Mouse (Mus musculus) left cerebral cortex, adult 8-10 months (tissue): Measurements from ENCODE around the gene Vmn1r8. TPM values are rescaled to one million over a fixed set of nuclear protein-coding genes. Genes with fewer than 3 reads are reported as not detected.
"Not testable (repeated sequence)": the region's sequence is repeated elsewhere in the genome, so short reads cannot be mapped to it uniquely, and the experiment has no call there.

ENCODE experiments used
- DNase-seq, 2 experiments: peaks; one replicate each; pipeline ENCODE4 v3.0.0; 2022; ENCODE audit warnings: low spot score in 2 of 2
- total RNA-seq, 4 experiments: library from RNA; stranded (reverse); gene quantifications; 2 replicates each; pipeline ENCODE4 v1.2.4; 2022

Vmn1r8 gene
- total RNA-seq, result not detected

DNA sequence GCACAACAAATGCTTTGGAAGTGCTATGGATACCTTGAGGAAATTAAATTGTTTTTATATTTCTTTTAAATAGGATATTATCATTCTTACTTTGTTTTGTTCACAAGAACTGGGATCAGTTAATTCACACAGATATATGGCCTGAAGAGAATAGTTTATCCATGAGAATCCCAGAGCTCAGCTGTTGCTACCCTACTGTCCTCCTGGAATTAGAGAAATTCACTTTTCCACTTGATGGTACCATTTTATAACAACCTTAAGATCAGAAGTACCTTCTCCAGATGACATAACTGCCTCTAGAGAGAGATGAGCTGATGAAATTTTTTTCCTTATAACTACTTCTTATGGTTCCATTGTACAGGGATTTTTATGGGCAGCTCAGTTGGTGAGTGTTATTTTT, at the start of gene Vmn1r8:
Gene Vmn1r8, plus strand, starts transcription at position 301 of the 400 bp plus-strand sequence.
- DNase-seq, result no peak

GRCm38 (mm10) chr6:56996943-56997342, 35.1 kb upstream of the Vmn1r8 start, which contains the start of gene Vmn1r6:
Gene Vmn1r6, plus strand, starts transcription at chr6:56997243.
- DNase-seq, result no peak

DNA sequence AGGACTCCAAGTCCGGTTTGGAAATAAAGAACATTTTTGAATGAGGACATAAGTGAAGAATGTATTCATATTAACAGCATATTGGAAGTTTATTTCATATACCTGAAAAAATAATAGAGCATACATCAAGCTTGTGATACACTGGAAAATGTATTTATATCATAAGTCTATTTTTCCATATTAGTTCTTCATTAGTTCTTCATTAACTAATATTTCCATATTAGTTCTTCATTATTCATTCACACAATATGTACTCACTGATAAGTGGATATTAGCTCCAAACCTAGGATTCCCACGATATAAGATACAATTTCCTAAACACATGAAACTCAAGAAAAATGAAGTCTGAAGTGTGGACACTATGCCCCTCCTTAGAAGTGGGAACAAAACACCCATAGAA, 6.9 kb upstream of the Vmn1r8 start, which contains the start of gene Vmn1r7:
Gene Vmn1r7, minus strand, starts transcription at position 101 of the 400 bp plus-strand sequence.
- not testable (repeated sequence) for DNase-seq

GRCm38 (mm10) chr6:57034674-57035073, 2.6 kb downstream of the Vmn1r8 start:
- no peak for DNase-seq

- DNase-seq, result no peak
Measured at GRCm38 (mm10) chr6:57063730-57064129, 31.6 kb downstream of the Vmn1r8 start.

DNA sequence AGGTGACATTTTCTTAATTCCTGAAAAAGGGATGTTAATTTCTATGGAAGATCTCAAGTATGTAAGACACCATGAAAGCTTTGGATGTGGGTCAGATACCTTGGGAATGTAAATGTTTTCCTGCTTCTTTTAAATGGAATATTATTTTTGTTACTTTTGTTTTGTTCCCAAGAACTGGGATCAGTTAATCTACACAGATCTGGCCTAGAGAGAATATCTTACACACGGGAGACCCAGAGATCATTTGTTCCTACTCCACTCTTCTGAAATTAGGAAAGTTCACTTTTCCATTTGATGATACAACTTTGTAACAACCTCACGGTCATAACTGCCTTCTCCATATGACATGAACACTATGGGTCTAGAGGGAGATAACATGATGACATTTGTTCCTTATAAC, 34.4 kb downstream of the Vmn1r8 start, which contains the start of gene Vmn1r9:
Gene Vmn1r9, plus strand, starts transcription at position 301 of the 400 bp plus-strand sequence.
- no peak for DNase-seq

Other genes starting within 250 kb of the Vmn1r8 start
- gene Kbtbd2, start 234.5 kb upstream of the Vmn1r8 start, total RNA-seq, result 10 to 100 TPM; 56.2 to 67.0 (median 59.8) TPM
- gene Fkbp9, start 200.2 kb upstream of the Vmn1r8 start, total RNA-seq, result 10 to 100 TPM; 29.7 to 36.3 (median 33.7) TPM
- gene Nt5c3, start 108.4 kb upstream of the Vmn1r8 start, total RNA-seq, result 10 to 100 TPM; 51.4 to 61.2 (median 57.9) TPM
- under 1 TPM; 0.17 to 0.91 (median 0.44) TPM for gene Vmn1r4, start 108.3 kb upstream of the Vmn1r8 start, total RNA-seq
- not detected for gene Vmn1r5, start 62.0 kb upstream of the Vmn1r8 start, total RNA-seq
- not detected for gene Vmn1r6, start 35.0 kb upstream of the Vmn1r8 start, total RNA-seq
- gene Vmn1r7, start 7.0 kb upstream of the Vmn1r8 start, total RNA-seq, result not detected
- not detected for gene Vmn1r9, start 34.5 kb downstream of the Vmn1r8 start, total RNA-seq
- gene Vmn1r10, start 77.2 kb downstream of the Vmn1r8 start, total RNA-seq, result not detected
- not detected for gene Vmn1r11, start 101.2 kb downstream of the Vmn1r8 start, total RNA-seq
- not detected for gene Vmn1r12, start 124.6 kb downstream of the Vmn1r8 start, total RNA-seq
- gene Vmn1r13, start 171.0 kb downstream of the Vmn1r8 start, total RNA-seq, result not detected
- gene Vmn1r14, start 199.4 kb downstream of the Vmn1r8 start, total RNA-seq, result not detected
- not detected for gene Vmn1r15, start 225.7 kb downstream of the Vmn1r8 start, total RNA-seq